Mouse (Mus musculus) myocyte (in vitro differentiated cells): ENCODE results near the gene Hoxd11.

Experiments used
- E2F4 ChIP-seq: IDR thresholded peaks from one replicate; pipeline ENCODE4 v1.6.1; 2011; ENCODE audit warnings: mild to moderate bottlenecking, control low read depth, moderate library complexity; ENCODE audit not compliant: insufficient read depth
- POLR2A ChIP-seq: IDR thresholded peaks from one replicate; pipeline ENCODE4 v1.6.1; 2011; ENCODE audit warnings: low read depth, mild to moderate bottlenecking, control low read depth, moderate library complexity; ENCODE audit not compliant: insufficient read length
- SRF ChIP-seq: IDR thresholded peaks from one replicate; pipeline ENCODE4 v1.6.1; 2011; ENCODE audit warnings: low read depth; ENCODE audit not compliant: control insufficient read depth, insufficient read length

DNA sequence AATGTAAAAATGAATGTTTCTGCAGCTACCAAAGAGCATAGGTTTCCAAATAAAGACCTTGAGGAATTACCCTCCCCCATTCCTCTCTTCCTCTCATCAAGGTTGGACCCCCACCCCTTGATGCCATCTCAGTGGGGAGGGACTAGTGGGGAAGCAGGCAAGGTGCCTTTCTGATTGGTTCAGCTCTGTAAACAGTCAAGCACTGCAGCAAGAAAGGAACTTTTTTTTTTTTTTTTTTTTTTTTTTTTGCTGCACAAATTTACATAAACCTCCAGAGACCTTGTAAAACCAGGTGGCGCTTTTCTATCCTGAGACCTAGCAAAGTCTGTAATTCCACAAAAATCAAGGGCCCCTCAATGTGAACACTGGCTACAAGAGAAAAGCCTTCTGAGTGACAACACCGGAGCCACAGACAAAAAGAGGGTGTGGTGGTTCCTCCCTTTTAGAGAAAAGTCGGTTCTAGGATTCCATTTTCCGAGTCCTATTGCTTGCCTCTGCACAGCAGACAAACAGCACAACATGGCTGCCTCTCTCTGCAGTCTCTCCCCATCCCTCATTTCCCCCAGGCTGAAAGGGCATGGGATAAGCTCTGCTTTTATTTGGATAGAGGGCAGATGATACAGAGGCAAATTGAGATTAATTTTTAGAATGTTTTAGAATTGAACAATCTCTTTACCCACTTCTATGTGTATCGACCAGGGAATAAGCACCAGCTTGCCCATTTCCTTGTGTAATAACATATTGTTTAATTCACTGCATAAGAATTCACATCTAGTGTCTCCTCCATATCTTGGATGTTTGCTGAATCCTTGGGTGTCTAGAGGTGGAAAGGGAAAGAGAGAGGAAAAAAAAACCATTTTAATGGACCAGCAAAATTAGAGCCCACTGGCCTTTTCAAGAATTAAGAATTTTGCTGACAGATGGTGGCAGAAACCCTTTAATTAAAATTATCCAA is 30.4 kb downstream of the Hoxd11 start:
- TF ChIP-seq E2F4 (no peak), SRF (no peak), POLR2A (no peak)
